23 mouse cellular contexts compared by ENCODE assay signal in genomic region chr11:79134416-79135104, GRCm38 (mm10). TPM values are rescaled to one million over a fixed set of nuclear protein-coding genes. Genes with fewer than 3 reads are reported as not detected.
DNase-seq lines count a peak whose midpoint lies in the region; TF ChIP-seq lines count a peak whose summit lies in the region.
"Had no signal": no experiment of that assay in that cellular context is flagged by ENCODE, and none has a peak within 500 bp of the region (broad histone marks: within the 10 kb centered on the region; RNA-seq: fewer than 3 reads in every experiment).

No protein-coding gene starts in this region.

- H3K36me3 ChIP-seq in heart, embryonic 10.5 days, result 0 out of 2 replicates have a peak, but pooled peaks cover 3% of the 10 kb centered on the region
- H3K36me3 ChIP-seq in E14TG2a.4 (ENCODE audit: insufficient read depth, low read length), result no peaks in the 10 kb centered on the region
- peaks cover 10% of the 10 kb centered on the region for H3K36me3 ChIP-seq in small intestine, adult 2 months (ENCODE audit: control insufficient read depth, insufficient read depth, low read length)
- H3K36me3 ChIP-seq: forebrain, embryonic 15.5 days; hindbrain, embryonic 13.5 days; limb, embryonic 12.5 days; lung, embryonic 15.5 days; neural tube, embryonic 12.5 days had no signal

- 70% methylated on average over 13 of the region's 13 CpGs for WGBS in heart, embryonic 10.5 days
- 31% methylated on average over 13 of the region's 13 CpGs for WGBS in small intestine, adult 2 months

- H3K27me3 ChIP-seq in heart, embryonic 10.5 days (ENCODE audit: insufficient read depth, poor library complexity, severe bottlenecking), result no peaks in the 10 kb centered on the region
- H3K27me3 ChIP-seq in E14TG2a.4 (ENCODE audit: insufficient read depth, low read length), result no peaks in the 10 kb centered on the region
- H3K27me3 ChIP-seq in small intestine, adult 2 months (ENCODE audit: control insufficient read depth, insufficient read depth, low read length), result no peaks in the 10 kb centered on the region
- H3K27me3 ChIP-seq: forebrain, embryonic 15.5 days; hindbrain, embryonic 13.5 days; limb, embryonic 12.5 days; lung, embryonic 15.5 days; neural tube, embryonic 12.5 days; Patski had no signal

- TF ChIP-seq CTCF in E14TG2a.4 (conservative IDR thresholded peaks at IDR 0.05; ENCODE audit: low read length), result no peak
- TF ChIP-seq CTCF in small intestine, adult 2 months (IDR thresholded peaks at IDR 0.05; ENCODE audit: extremely low read depth, insufficient read length, insufficient replicate concordance, low read depth, low read length), result no peak

- H3K27ac ChIP-seq in heart, embryonic 10.5 days, result 0 out of 2 replicates have a peak overlapping the region, but pooled peaks have one; percentile 7
- peak overlapping the region; percentile 96 for H3K27ac ChIP-seq in small intestine, adult 2 months (ENCODE audit: insufficient read depth, low read depth, low read length)
- H3K27ac ChIP-seq: forebrain, embryonic 15.5 days; limb, embryonic 12.5 days; liver, embryonic 14.5 days; neural tube, embryonic 12.5 days had no signal

- H3K4me3 ChIP-seq in heart, embryonic 10.5 days, result no peak overlapping the region
- H3K4me3 ChIP-seq in E14TG2a.4 (replicated peaks; ENCODE audit: low read length), result peak overlapping the region; percentile 32; the same call in 1 of the 2 replicates
- no peak overlapping the region for H3K4me3 ChIP-seq in small intestine, adult 2 months (ENCODE audit: low read depth, low read length)
- H3K4me3 ChIP-seq: forebrain, embryonic 15.5 days; hindbrain, embryonic 13.5 days; limb, embryonic 12.5 days; lung, embryonic 15.5 days; neural tube, embryonic 12.5 days had no signal

- peaks cover 67% of the 10 kb centered on the region for H3K4me1 ChIP-seq in heart, embryonic 10.5 days
- peaks cover 88% of the 10 kb centered on the region for H3K4me1 ChIP-seq in E14TG2a.4 (replicated peaks; ENCODE audit: low read depth, low read length)
- H3K4me1 ChIP-seq in small intestine, adult 2 months (ENCODE audit: control insufficient read depth, insufficient read depth, insufficient read length, low read length), result peaks cover 61% of the 10 kb centered on the region

- DNase-seq in heart, embryonic 10.5 days (ENCODE audit: low spot score), result no peak
- no peak for DNase-seq in heart, adult 8-10 months (ENCODE audit: low spot score)
- DNase-seq in kidney, adult 9 months, result peak; percentile 36
- DNase-seq in kidney, adult 11 months, result no peak
- no peak for DNase-seq in ovary, postnatal 36 days (ENCODE audit: low spot score)
- DNase-seq in gastrocnemius, postnatal 10 days, result no peak
- DNase-seq: adrenal gland, adult 8-10 months; cerebellum, adult 9-11 months; gastrocnemius, postnatal 25 days; kidney, adult 18-20 months; kidney, postnatal 4 days; lung, postnatal 4 days; right cerebral cortex, adult 18-20 months; thymus, postnatal 36 days had no signal

- no peaks in the 10 kb centered on the region for H3K9me3 ChIP-seq in heart, embryonic 10.5 days
- H3K9me3 ChIP-seq in E14TG2a.4 (ENCODE audit: low read length), result peaks cover 7% of the 10 kb centered on the region
- H3K9me3 ChIP-seq: forebrain, embryonic 15.5 days; hindbrain, embryonic 13.5 days; lung, embryonic 15.5 days; neural tube, embryonic 12.5 days had no signal

- no peak for TF ChIP-seq POLR2A in small intestine, adult 2 months (IDR thresholded peaks at IDR 0.05; ENCODE audit: low read depth, low read length)

RNA-seq across cellular contexts. Expression of gene Ksr1, which starts 11.6 kb away (rescaled TPM):
- 1.9 and 3.3 TPM in 2 replicates for polyA plus RNA-seq in heart, embryonic 10.5 days (2016; fragmentation: Nextera tagmentation; extraction: Ambion mirVana)
- 1 to 10 TPM; 5.9 to 8.2 (median 6.5) TPM for total RNA-seq in heart, adult 8-10 months (2022)
- 43.9 and 106 TPM in 2 replicates for polyA plus RNA-seq in small intestine, adult 2 months (2012; rRNA removed)
- total RNA-seq in gastrocnemius, postnatal 10 days (2021), result 100 to 1,000 TPM; 103 to 118 TPM

Comparison
In these comparisons a context has a peak if more than half of its experiments do, and no peak if none do; other contexts are left out.
1. RNA of gene Ksr1, which starts 11.6 kb away (total RNA-seq): 103 to 118 TPM in gastrocnemius, postnatal 10 days; 5.9 to 8.2 TPM in heart, adult 8-10 months; every median in the first group is over 10 times any median in the second.